Mouse (Mus musculus): ENCODE measurements around the gene Gorasp1. TPM values are rescaled to one million over a fixed set of nuclear protein-coding genes. Genes with fewer than 3 reads are reported as not detected.

The Gorasp1 gene
- polyA plus RNA-seq (2016; fragmentation: Nextera tagmentation; extraction: Ambion mirVana), result 22.4 and 24.0 TPM in 2 replicates

DNA sequence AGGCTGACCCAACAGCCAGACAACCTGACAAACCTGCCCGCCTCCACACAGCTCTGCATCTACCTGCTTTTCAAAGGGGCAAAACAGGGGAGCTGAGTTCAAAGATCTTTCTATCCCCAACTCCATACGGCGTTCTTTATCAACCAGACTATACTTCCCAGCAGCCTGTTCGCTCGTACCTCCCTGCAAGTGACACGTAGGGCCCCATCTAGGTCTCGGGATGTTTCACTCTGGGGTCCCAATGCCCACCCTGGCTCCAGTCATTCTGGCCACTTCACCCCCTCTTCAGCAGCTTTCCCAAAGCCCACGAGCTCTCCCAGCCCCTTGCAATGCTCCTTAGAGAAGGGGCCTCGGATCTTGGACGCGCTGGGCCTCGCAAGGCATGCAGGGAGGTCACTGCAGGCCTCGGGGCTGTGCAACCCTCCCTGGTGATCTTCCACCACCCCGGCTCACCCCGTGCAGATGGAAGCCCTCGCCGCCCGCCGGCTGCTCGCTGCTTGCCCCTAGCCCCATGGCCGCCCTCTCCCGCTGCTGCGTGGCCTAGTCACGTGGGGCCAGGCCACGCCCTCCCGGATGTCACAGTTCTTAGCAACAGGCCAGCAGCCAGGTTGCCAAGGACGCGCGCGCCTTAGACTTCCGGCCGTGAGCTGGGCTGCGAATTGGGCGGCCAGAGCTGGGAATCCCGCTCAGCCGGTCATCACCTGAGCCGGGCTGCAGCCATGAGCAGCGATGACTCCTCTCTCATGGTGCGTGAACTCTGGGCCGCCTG lies at the start of gene Gorasp1, which contains the start of gene Ttc21a:
Gene Gorasp1 (minus strand): TSS at position 561 of the 769 bp plus-strand sequence.
Gene Ttc21a (plus strand): TSS at position 602 of the 769 bp plus-strand sequence.
- H3K4me3 ChIP-seq, result peak within 1 kb of the TSS; percentile 68
- H3K27me3 ChIP-seq, result no peaks in the 10 kb centered on the region
- peak within 1 kb of the TSS; percentile 89 for H3K4me2 ChIP-seq (replicated peaks)
- peaks cover 7% of the 10 kb centered on the region; the same call in 1 of the 2 replicates for H3K36me3 ChIP-seq
- H3K4me1 ChIP-seq, result peaks cover 14% of the 10 kb centered on the region
- peak within 1 kb of the TSS; percentile 83 for H3K27ac ChIP-seq
- H3K9ac ChIP-seq, result peak within 1 kb of the TSS; percentile 88
- WGBS, result 3% methylated on average over 40 of the region's 40 CpGs
- ATAC-seq (ENCODE audit: low FRiP score), result peak; percentile 96
- H3K9me3 ChIP-seq (replicated peaks), result no peaks in the 10 kb centered on the region

DNA sequence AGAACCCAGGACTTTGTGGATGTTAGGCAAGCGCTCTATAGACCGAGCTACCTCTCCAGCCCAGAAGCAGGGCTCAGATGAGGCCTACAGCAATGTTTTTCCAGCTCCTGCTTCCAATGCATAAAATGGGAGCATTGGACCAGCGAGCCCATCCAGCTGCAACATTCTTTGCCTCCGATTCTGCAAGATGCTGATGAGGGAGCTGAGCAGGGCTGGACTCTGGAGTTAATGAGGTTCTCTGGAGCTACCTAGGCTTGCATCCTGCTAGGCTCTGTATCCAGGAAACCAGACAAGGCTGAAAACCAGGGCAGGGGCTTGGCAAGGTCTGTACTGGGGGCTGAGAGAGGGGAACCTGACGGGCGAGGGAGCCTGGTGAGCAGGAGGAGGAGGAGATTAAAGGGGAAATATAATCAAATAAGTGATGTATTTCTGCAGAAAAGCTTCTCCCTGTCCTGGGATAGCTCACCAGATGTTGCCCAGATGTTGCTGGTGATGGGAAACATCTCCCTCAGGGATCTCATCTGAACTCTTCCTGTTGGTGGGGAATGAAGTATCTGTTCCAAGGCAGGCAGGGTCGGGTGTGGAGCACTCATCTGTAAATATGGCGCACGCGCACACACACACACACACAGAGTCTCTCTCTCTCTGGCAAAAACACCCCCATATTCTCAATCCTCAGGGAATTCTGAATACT lies 48.7 kb upstream of the Gorasp1 start:
- WGBS, result 72% methylated on average over 10 of the region's 10 CpGs
- 0 out of 2 replicates have a peak overlapping the region, but pooled peaks have one; percentile 12 for H3K27ac ChIP-seq
- peaks cover 24% of the 10 kb centered on the region for H3K27me3 ChIP-seq
- H3K9ac ChIP-seq, result peak overlapping the region; percentile 43; the same call in 1 of the 2 replicates
- no peaks in the 10 kb centered on the region for H3K9me3 ChIP-seq (replicated peaks)
- H3K4me1 ChIP-seq, result peaks cover 35% of the 10 kb centered on the region
- H3K4me2 ChIP-seq (replicated peaks), result no peak overlapping the region
- H3K36me3 ChIP-seq, result no peaks in the 10 kb centered on the region
- H3K4me3 ChIP-seq, result no peak overlapping the region
- no peak for ATAC-seq (ENCODE audit: low FRiP score)

- Histone ChIP-seq H3K27me3 (peaks cover 24% of the 10 kb centered on the region), H3K4me1 (peaks cover 46% of the 10 kb centered on the region), H3K9ac (peak within 1 kb of the TSS; percentile 57), H3K4me2 (replicated peaks) (peak within 1 kb of the TSS; percentile 87), H3K4me3 (peak within 1 kb of the TSS; percentile 60), H3K36me3 (no peaks in the 10 kb centered on the region), H3K27ac (peak within 1 kb of the TSS; percentile 48; the same call in 1 of the 2 replicates), H3K9me3 (replicated peaks) (no peaks in the 10 kb centered on the region)
- ATAC-seq (ENCODE audit: low FRiP score), result no peak
- WGBS, result 5% methylated on average over 14 of the region's 14 CpGs
Observed at GRCm38 (mm10) chr9:119984536-119985011, 47.2 kb upstream of the Gorasp1 start, which contains the start of gene Csrnp1. Gene Csrnp1, minus strand, starts transcription at chr9:119984658.

DNA sequence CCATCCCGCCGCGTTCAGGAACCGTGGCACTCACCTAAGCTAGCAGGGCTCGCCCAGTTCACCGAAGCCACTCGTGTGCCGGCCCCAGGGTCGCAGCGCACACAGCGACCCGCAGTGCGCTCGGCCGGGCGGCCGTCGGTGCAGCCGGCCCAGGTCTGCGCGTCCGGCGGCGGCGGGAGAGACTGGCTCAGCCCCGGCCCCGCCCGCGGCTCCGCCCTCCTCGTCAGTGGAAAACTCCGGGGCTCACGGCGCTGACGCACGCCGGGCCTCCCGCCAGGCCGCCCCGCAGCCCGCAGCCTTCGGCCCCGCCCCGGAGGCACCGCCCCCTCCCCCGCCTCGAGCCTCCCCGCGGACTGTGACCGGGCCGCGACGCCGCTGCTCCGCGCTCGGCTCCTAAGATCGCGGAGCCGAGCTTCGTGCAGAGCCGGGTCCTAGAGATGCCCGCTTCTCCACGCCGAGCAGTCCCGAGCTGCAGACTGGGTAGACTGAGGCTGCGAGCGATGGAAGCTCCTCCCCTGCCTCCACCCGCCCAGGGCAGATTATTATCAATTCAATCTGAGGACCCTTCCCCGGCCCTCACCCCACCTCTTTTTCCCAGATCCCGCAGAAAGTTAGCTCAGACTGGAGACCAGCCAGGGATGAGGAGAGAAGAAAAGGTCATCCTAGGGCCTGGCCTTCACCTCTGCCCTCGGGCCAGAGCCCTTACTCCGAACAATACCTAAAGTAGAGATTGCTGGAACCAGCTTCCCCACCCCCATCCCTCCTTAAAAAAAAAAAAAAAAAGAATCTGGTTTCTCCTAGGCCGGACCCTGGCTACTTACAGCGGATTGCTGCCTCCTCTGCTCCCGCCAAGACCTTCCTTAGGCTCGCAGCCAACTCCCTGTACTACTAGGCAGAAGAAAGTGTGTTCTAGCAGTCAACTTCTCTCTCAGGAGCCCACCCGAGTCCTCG lies 46.5 kb upstream of the Gorasp1 start:
- WGBS, result under 1% methylated on average over 51 of the region's 79 CpGs
- peak overlapping the region; percentile 48; the same call in 1 of the 2 replicates for H3K27ac ChIP-seq

DNA sequence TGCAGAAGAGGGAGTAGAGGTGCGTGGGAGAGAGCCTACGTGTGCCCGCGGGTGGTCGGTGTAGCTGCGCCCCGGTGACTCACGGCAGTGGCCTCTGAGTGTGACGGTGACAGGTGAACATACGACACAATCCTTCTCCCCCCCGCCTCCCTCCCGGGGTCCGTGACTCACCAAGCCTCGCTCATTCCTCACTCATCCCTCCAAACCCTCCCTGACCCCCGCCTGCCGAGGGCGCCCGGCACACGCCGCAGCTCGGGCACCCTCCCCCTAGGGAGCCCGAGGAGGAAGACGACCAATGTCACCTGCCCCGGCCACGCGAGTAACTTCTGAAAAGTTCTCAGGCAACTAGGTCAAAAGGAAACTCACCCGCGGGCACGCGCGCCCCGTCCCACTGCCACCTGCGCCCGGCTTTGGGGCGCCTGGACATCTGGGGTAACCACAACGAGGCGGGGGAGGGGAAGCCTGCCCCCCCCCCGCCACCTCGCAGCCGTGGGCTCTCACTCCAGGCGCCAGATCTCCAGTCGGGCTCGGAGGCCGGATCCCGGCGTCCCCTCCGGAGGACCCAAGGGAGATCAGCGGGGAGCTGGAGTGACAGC lies 45.7 kb upstream of the Gorasp1 start:
- H3K27ac ChIP-seq, result 0 out of 2 replicates have a peak overlapping the region, but pooled peaks have one; percentile 48
- no peaks in the 10 kb centered on the region for H3K9me3 ChIP-seq (replicated peaks)
- H3K9ac ChIP-seq, result peak overlapping the region; percentile 57
- H3K4me3 ChIP-seq, result peak overlapping the region; percentile 60
- WGBS, result under 1% methylated on average over 48 of the region's 48 CpGs
- peaks cover 53% of the 10 kb centered on the region for H3K4me1 ChIP-seq
- H3K36me3 ChIP-seq, result no peaks in the 10 kb centered on the region
- peaks cover 27% of the 10 kb centered on the region for H3K27me3 ChIP-seq
- H3K4me2 ChIP-seq (replicated peaks), result peak overlapping the region; percentile 87
- ATAC-seq (ENCODE audit: low FRiP score), result peak; percentile 4; the same call in 1 of the 2 replicates

More for the DNA sequence above, 46.5 kb upstream of the Gorasp1 start:
- H3K36me3 ChIP-seq, result no peaks in the 10 kb centered on the region
- no peaks in the 10 kb centered on the region for H3K9me3 ChIP-seq (replicated peaks)
- peaks cover 26% of the 10 kb centered on the region for H3K27me3 ChIP-seq
- ATAC-seq (ENCODE audit: low FRiP score), result peak; percentile 73
- H3K4me1 ChIP-seq, result peaks cover 46% of the 10 kb centered on the region
- peak overlapping the region; percentile 57 for H3K9ac ChIP-seq
- H3K4me2 ChIP-seq (replicated peaks), result peak overlapping the region; percentile 87
- H3K4me3 ChIP-seq, result peak overlapping the region; percentile 60

GRCm38 (mm10) chr9:119982241-119982811 lies 45.0 kb upstream of the Gorasp1 start:
- Histone ChIP-seq H3K4me2 (replicated peaks) (peak overlapping the region; percentile 87), H3K4me3 (peak overlapping the region; percentile 60), H3K27ac (peak overlapping the region; percentile 84; the same call in 1 of the 2 replicates), H3K4me1 (peaks cover 60% of the 10 kb centered on the region), H3K9me3 (replicated peaks) (no peaks in the 10 kb centered on the region), H3K27me3 (peaks cover 27% of the 10 kb centered on the region), H3K36me3 (no peaks in the 10 kb centered on the region), H3K9ac (peak overlapping the region; percentile 0; the same call in 1 of the 2 replicates)
- WGBS, result 2% methylated on average over 11 of the region's 11 CpGs
- peak; percentile 44 for ATAC-seq (ENCODE audit: low FRiP score)

DNA sequence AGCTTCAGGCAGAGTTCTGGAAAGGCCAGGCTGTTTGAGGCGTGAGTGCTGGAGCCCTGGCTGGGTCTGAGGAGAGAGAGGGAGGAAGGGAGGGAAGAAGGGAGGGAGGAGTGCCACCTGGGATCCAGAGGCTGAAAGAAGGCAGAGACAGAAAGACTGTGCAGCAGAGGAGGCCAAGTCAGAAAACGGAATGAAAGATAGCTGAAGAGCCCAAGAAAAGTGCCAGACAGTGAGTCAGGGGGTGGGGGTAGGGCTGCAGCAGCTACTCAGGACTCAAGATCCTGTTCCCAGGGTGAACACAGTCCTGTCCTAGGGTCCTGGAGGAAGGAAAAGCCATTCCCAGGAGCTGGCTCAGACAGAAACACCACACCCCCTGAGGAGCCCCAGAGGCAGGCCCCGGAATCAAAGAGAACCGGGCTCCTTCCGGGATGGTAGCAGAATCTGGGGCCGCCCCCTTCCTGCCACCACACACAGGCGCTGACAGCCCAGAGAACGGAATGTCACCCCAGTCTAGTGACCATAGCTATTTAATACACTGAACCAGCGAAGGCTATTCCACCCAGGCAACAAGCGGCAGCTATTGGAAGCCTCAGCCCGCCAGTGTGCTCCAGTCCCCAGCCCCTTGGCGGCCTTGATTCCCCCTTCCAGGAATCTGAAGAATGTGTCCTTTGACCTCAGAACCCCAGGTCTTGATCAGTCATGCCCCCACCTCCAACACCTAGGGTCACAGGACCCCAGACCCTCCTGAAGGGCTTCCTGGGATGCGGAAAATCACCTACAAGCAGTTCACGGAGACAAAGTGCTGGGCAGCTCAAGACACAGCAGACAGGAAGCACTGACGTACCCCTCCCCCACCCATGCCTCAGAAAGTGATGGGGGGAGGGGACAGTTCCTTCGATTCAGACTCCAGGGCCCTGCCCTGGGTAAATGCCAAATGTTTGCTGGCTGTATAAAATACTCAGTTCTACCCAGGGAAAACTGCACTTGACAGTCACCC lies 44.1 kb upstream of the Gorasp1 start:
- peak; percentile 29 for ATAC-seq (ENCODE audit: low FRiP score)
- Histone ChIP-seq H3K4me3 (peak overlapping the region; percentile 24), H3K9ac (peak overlapping the region; percentile 38; the same call in 1 of the 2 replicates), H3K36me3 (no peaks in the 10 kb centered on the region), H3K9me3 (replicated peaks) (no peaks in the 10 kb centered on the region), H3K27me3 (peaks cover 27% of the 10 kb centered on the region), H3K27ac (peak overlapping the region; percentile 84), H3K4me2 (replicated peaks) (peak overlapping the region; percentile 87), H3K4me1 (peaks cover 65% of the 10 kb centered on the region)
- WGBS, result 2% methylated on average over 16 of the region's 16 CpGs

- ATAC-seq (ENCODE audit: low FRiP score), result no peak
- Histone ChIP-seq H3K4me3 (no peak overlapping the region), H3K36me3 (no peaks in the 10 kb centered on the region), H3K4me2 (replicated peaks) (peak overlapping the region; percentile 87), H3K27ac (peak overlapping the region; percentile 84), H3K9me3 (replicated peaks) (no peaks in the 10 kb centered on the region), H3K9ac (peak overlapping the region; percentile 38; the same call in 1 of the 2 replicates), H3K27me3 (peaks cover 27% of the 10 kb centered on the region), H3K4me1 (peaks cover 65% of the 10 kb centered on the region)
- 6% methylated on average over 4 of the region's 4 CpGs for WGBS
Observed at GRCm38 (mm10) chr9:119980770-119981182, 43.4 kb upstream of the Gorasp1 start.

DNA sequence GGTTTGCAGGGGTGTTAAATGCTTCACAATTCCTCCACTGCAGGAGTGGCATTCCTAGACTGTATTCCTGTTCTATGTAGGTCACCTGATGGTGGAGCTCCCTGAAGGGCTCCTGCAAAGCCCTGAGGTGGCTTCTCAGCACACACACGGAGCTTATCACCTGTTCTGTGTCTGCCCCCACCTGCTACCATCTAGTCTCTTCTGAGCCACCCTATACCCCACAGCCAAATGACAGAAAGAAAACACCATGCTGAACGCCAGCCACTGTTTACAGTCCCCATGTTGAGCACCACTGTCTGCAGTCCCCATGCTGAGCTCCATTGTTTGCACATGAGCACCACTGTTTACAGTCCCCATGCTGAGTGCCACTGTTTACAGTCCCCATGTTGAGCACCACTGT lies 42.4 kb upstream of the Gorasp1 start:
- no peak overlapping the region for H3K9ac ChIP-seq
- no peak overlapping the region for H3K4me2 ChIP-seq (replicated peaks)
- no peak for ATAC-seq (ENCODE audit: low FRiP score)
- H3K27me3 ChIP-seq, result peaks cover 25% of the 10 kb centered on the region
- peaks cover 65% of the 10 kb centered on the region for H3K4me1 ChIP-seq
- H3K4me3 ChIP-seq, result no peak overlapping the region
- H3K27ac ChIP-seq, result no peak overlapping the region
- H3K36me3 ChIP-seq, result no peaks in the 10 kb centered on the region
- WGBS, result 42% methylated on average over 2 of the region's 2 CpGs
- H3K9me3 ChIP-seq (replicated peaks), result no peaks in the 10 kb centered on the region
